Mouse (Mus musculus): ENCODE measurements around the gene Golt1a. TPM values are rescaled to one million over a fixed set of nuclear protein-coding genes. Genes with fewer than 3 reads are reported as not detected.
A peak's percentile ranks its signal among the peaks of the same experiment; 100 is the strongest.

Gene Golt1a
- polyA plus RNA-seq, 1 experiment from 2014 or later: not detected

GRCm38 (mm10) chr1:133361006-133361405 lies 51.4 kb downstream of the Golt1a start:
- Histone ChIP-seq H3K4me1 (ENCODE audit: control insufficient read depth, insufficient read depth, low read length) (peaks cover 3% of the 10 kb centered on the region; the same call in 1 of the 2 replicates), H3K4me2 (ENCODE audit: low read length) (no peak overlapping the region), H3K9me3 (replicated peaks; ENCODE audit: control insufficient read depth, low read length) (no peaks in the 10 kb centered on the region), H3K27me3 (replicated peaks; ENCODE audit: control insufficient read depth, insufficient read depth, low read length) (peaks cover 20% of the 10 kb centered on the region; the same call in 1 of the 2 replicates), H3K27ac (ENCODE audit: low read depth, low read length) (no peak overlapping the region), H3K4me3 (ENCODE audit: low read depth, low read length) (no peak overlapping the region), H3K36me3 (ENCODE audit: control insufficient read depth, insufficient read depth, low read length) (no peaks in the 10 kb centered on the region), H3K9ac (ENCODE audit: low read length) (no peak overlapping the region)
- 95% methylated on average over 6 of the region's 6 CpGs for WGBS
- no peak for DNase-seq (ENCODE audit: low spot score)
- ATAC-seq: no peak

- WGBS: 88% methylated on average over 5 of the region's 5 CpGs
- Histone ChIP-seq H3K36me3 (ENCODE audit: control insufficient read depth, insufficient read depth, low read length) (no peaks in the 10 kb centered on the region), H3K9ac (ENCODE audit: low read length) (no peak overlapping the region), H3K4me2 (ENCODE audit: low read length) (no peak overlapping the region), H3K9me3 (replicated peaks; ENCODE audit: control insufficient read depth, low read length) (no peaks in the 10 kb centered on the region), H3K27me3 (replicated peaks; ENCODE audit: control insufficient read depth, insufficient read depth, low read length) (peaks cover 20% of the 10 kb centered on the region; the same call in 1 of the 2 replicates), H3K4me3 (ENCODE audit: low read depth, low read length) (no peak overlapping the region), H3K4me1 (ENCODE audit: control insufficient read depth, insufficient read depth, low read length) (peaks cover 3% of the 10 kb centered on the region; the same call in 1 of the 2 replicates), H3K27ac (ENCODE audit: low read depth, low read length) (no peak overlapping the region)
- ATAC-seq (no peak), DNase-seq (ENCODE audit: low spot score) (no peak)
Measured at GRCm38 (mm10) chr1:133362103-133362502, 52.5 kb downstream of the Golt1a start.

GRCm38 (mm10) chr1:133363276-133364021 lies 53.8 kb downstream of the Golt1a start, which contains the start of gene Etnk2:
TSS of gene Etnk2 (plus strand) at chr1:133363572.
- ATAC-seq: peak; percentile 83
- Histone ChIP-seq H3K36me3 (ENCODE audit: control insufficient read depth, insufficient read depth, low read length) (no peaks in the 10 kb centered on the region), H3K4me1 (ENCODE audit: control insufficient read depth, insufficient read depth, low read length) (peaks cover 7% of the 10 kb centered on the region; the same call in 1 of the 2 replicates), H3K27ac (ENCODE audit: low read depth, low read length) (no peak within 1 kb of the TSS), H3K4me3 (ENCODE audit: low read depth, low read length) (peak within 1 kb of the TSS; percentile 45), H3K9me3 (replicated peaks; ENCODE audit: control insufficient read depth, low read length) (no peaks in the 10 kb centered on the region), H3K4me2 (ENCODE audit: low read length) (peak within 1 kb of the TSS; percentile 64), H3K9ac (ENCODE audit: low read length) (peak within 1 kb of the TSS; percentile 69), H3K27me3 (replicated peaks; ENCODE audit: control insufficient read depth, insufficient read depth, low read length) (peaks cover 20% of the 10 kb centered on the region; the same call in 1 of the 2 replicates)
- DNase-seq (ENCODE audit: low spot score): peak; percentile 71
- under 1% methylated on average over 49 of the region's 52 CpGs for WGBS

GRCm38 (mm10) chr1:133364022-133364630 lies 54.5 kb downstream of the Golt1a start:
- DNase-seq (ENCODE audit: low spot score): no peak
- Histone ChIP-seq H3K36me3 (ENCODE audit: control insufficient read depth, insufficient read depth, low read length) (no peaks in the 10 kb centered on the region), H3K4me1 (ENCODE audit: control insufficient read depth, insufficient read depth, low read length) (peaks cover 7% of the 10 kb centered on the region; the same call in 1 of the 2 replicates), H3K27ac (ENCODE audit: low read depth, low read length) (no peak overlapping the region), H3K9me3 (replicated peaks; ENCODE audit: control insufficient read depth, low read length) (no peaks in the 10 kb centered on the region), H3K4me2 (ENCODE audit: low read length) (peak overlapping the region; percentile 64), H3K27me3 (replicated peaks; ENCODE audit: control insufficient read depth, insufficient read depth, low read length) (peaks cover 20% of the 10 kb centered on the region; the same call in 1 of the 2 replicates), H3K9ac (ENCODE audit: low read length) (peak overlapping the region; percentile 69), H3K4me3 (ENCODE audit: low read depth, low read length) (peak overlapping the region; percentile 45)
- peak; percentile 13 for ATAC-seq
- WGBS: under 1% methylated on average over 27 of the region's 27 CpGs

- Histone ChIP-seq H3K9ac (ENCODE audit: low read length) (no peak overlapping the region), H3K27me3 (replicated peaks; ENCODE audit: control insufficient read depth, insufficient read depth, low read length) (peaks cover 20% of the 10 kb centered on the region; the same call in 1 of the 2 replicates), H3K4me1 (ENCODE audit: control insufficient read depth, insufficient read depth, low read length) (peaks cover 7% of the 10 kb centered on the region; the same call in 1 of the 2 replicates), H3K4me3 (ENCODE audit: low read depth, low read length) (no peak overlapping the region), H3K27ac (ENCODE audit: low read depth, low read length) (no peak overlapping the region), H3K9me3 (replicated peaks; ENCODE audit: control insufficient read depth, low read length) (no peaks in the 10 kb centered on the region), H3K4me2 (ENCODE audit: low read length) (no peak overlapping the region), H3K36me3 (ENCODE audit: control insufficient read depth, insufficient read depth, low read length) (no peaks in the 10 kb centered on the region)
- DNase-seq (ENCODE audit: low spot score): no peak
- WGBS: 45% methylated on average over 2 of the region's 2 CpGs
- ATAC-seq: no peak
Measured at GRCm38 (mm10) chr1:133364890-133365289, 55.3 kb downstream of the Golt1a start.

GRCm38 (mm10) chr1:133366951-133367605 lies 57.5 kb downstream of the Golt1a start:
- Histone ChIP-seq H3K4me1 (ENCODE audit: control insufficient read depth, insufficient read depth, low read length) (peaks cover 7% of the 10 kb centered on the region; the same call in 1 of the 2 replicates), H3K27me3 (replicated peaks; ENCODE audit: control insufficient read depth, insufficient read depth, low read length) (peaks cover 20% of the 10 kb centered on the region; the same call in 1 of the 2 replicates), H3K9me3 (replicated peaks; ENCODE audit: control insufficient read depth, low read length) (no peaks in the 10 kb centered on the region), H3K36me3 (ENCODE audit: control insufficient read depth, insufficient read depth, low read length) (no peaks in the 10 kb centered on the region), H3K4me2 (ENCODE audit: low read length) (no peak overlapping the region), H3K9ac (ENCODE audit: low read length) (no peak overlapping the region), H3K4me3 (ENCODE audit: low read depth, low read length) (no peak overlapping the region), H3K27ac (ENCODE audit: low read depth, low read length) (no peak overlapping the region)
- ATAC-seq (no peak), DNase-seq (ENCODE audit: low spot score) (no peak)
- 50% methylated on average over 10 of the region's 10 CpGs for WGBS

GRCm38 (mm10) chr1:133367606-133368488 lies 58.2 kb downstream of the Golt1a start:
- H3K4me1 ChIP-seq (ENCODE audit: control insufficient read depth, insufficient read depth, low read length): peaks cover 7% of the 10 kb centered on the region; the same call in 1 of the 2 replicates
- WGBS: 12% methylated on average over 11 of the region's 11 CpGs
- no peaks in the 10 kb centered on the region for H3K9me3 ChIP-seq (replicated peaks; ENCODE audit: control insufficient read depth, low read length)
- H3K27ac ChIP-seq (ENCODE audit: low read depth, low read length): no peak overlapping the region
- DNase-seq (ENCODE audit: low spot score) (no peak), ATAC-seq (no peak)
- H3K4me3 ChIP-seq (ENCODE audit: low read depth, low read length): no peak overlapping the region
- H3K27me3 ChIP-seq (replicated peaks; ENCODE audit: control insufficient read depth, insufficient read depth, low read length): peaks cover 20% of the 10 kb centered on the region; the same call in 1 of the 2 replicates
- H3K9ac ChIP-seq (ENCODE audit: low read length): no peak overlapping the region
- no peaks in the 10 kb centered on the region for H3K36me3 ChIP-seq (ENCODE audit: control insufficient read depth, insufficient read depth, low read length)
- H3K4me2 ChIP-seq (ENCODE audit: low read length): no peak overlapping the region

- H3K9me3 ChIP-seq (replicated peaks; ENCODE audit: control insufficient read depth, low read length): no peaks in the 10 kb centered on the region
- 55% methylated on average over 10 of the region's 10 CpGs for WGBS
- no peaks in the 10 kb centered on the region for H3K36me3 ChIP-seq (ENCODE audit: control insufficient read depth, insufficient read depth, low read length)
- ATAC-seq: no peak
- no peak overlapping the region for H3K9ac ChIP-seq (ENCODE audit: low read length)
- peaks cover 16% of the 10 kb centered on the region; the same call in 1 of the 2 replicates for H3K27me3 ChIP-seq (replicated peaks; ENCODE audit: control insufficient read depth, insufficient read depth, low read length)
- no peak overlapping the region for H3K4me2 ChIP-seq (ENCODE audit: low read length)
- peaks cover 7% of the 10 kb centered on the region; the same call in 1 of the 2 replicates for H3K4me1 ChIP-seq (ENCODE audit: control insufficient read depth, insufficient read depth, low read length)
- DNase-seq (ENCODE audit: low spot score): no peak
- H3K27ac ChIP-seq (ENCODE audit: low read depth, low read length): no peak overlapping the region
- H3K4me3 ChIP-seq (ENCODE audit: low read depth, low read length): no peak overlapping the region
Measured at GRCm38 (mm10) chr1:133368644-133369043, 59.0 kb downstream of the Golt1a start.
